Mouse (Mus musculus) C2C12 (cell line): ENCODE measurements around the gene Rbm4b. TPM values are rescaled to one million over a fixed set of nuclear protein-coding genes. Genes with fewer than 3 reads are reported as not detected.
"Not testable (repeated sequence)": the region's sequence is repeated elsewhere in the genome, so short reads cannot be mapped to it uniquely, and the experiment has no call there.

ENCODE experiments used
- H3K27me3 ChIP-seq: one replicate; pipeline ENCODE4 v1.6.1; 2011; ENCODE audit not compliant: control insufficient read depth, insufficient read depth, insufficient read length
- H3K36me3 ChIP-seq: one replicate; pipeline ENCODE4 v1.6.1; 2011; ENCODE audit not compliant: control insufficient read depth, insufficient read depth
- H3K4me3 ChIP-seq: one replicate; pipeline ENCODE4 v1.5.1; 2011; ENCODE audit warnings: mild to moderate bottlenecking, control low read depth; ENCODE audit not compliant: poor library complexity, insufficient read depth, severe bottlenecking
- H3K79me2 ChIP-seq: one replicate; pipeline ENCODE4 v1.6.1; 2011; ENCODE audit not compliant: control insufficient read depth, insufficient read depth
- H3K79me3 ChIP-seq: one replicate; pipeline ENCODE4 v1.6.1; 2011; ENCODE audit warnings: low read depth, control low read depth
- H3ac ChIP-seq: one replicate; pipeline ENCODE3; 2011; ENCODE audit warnings: low read depth; ENCODE audit not compliant: control insufficient read depth, insufficient read length
- CEBPB ChIP-seq: IDR thresholded peaks from one replicate; pipeline ENCODE4 v1.6.1; 2011; ENCODE audit warnings: low read depth, mild to moderate bottlenecking, control low read depth, moderate library complexity
- CTCF ChIP-seq: IDR thresholded peaks from one replicate; pipeline ENCODE4 v1.5.1; 2011; ENCODE audit not compliant: control insufficient read depth, insufficient read depth, insufficient read length
- FOSL1 ChIP-seq: IDR thresholded peaks from one replicate; pipeline ENCODE4 v1.8.0; 2011; ENCODE audit warnings: mild to moderate bottlenecking, low read length; ENCODE audit not compliant: poor library complexity, insufficient read depth, severe bottlenecking
- MAX ChIP-seq: IDR thresholded peaks from one replicate; pipeline ENCODE4 v1.6.1; 2011; ENCODE audit warnings: mild to moderate bottlenecking, control low read depth
- MYOD1 ChIP-seq: IDR thresholded peaks from one replicate; pipeline ENCODE4 v1.6.1; 2011; ENCODE audit warnings: low read depth; ENCODE audit not compliant: control insufficient read depth, insufficient read length
- MYOG ChIP-seq: IDR thresholded peaks from one replicate; pipeline ENCODE4 v1.6.1; 2011; ENCODE audit not compliant: control insufficient read depth, insufficient read length; ENCODE audit errors: extremely low read depth
- USF1 ChIP-seq: IDR thresholded peaks from one replicate; pipeline ENCODE4 v1.6.1; 2011; ENCODE audit warnings: low read depth, mild to moderate bottlenecking, control low read depth, moderate library complexity
- polyA plus RNA-seq: library from polyadenylated mRNA; unstranded; fragments of >200 nt; fragmentation: generic; extraction: Trizol; gene quantifications from one replicate; pipeline ENCODE4 v1.2.1, GENCODE M21; 2012; ENCODE audit warnings: missing spikeins

The Rbm4b gene
- polyA plus RNA-seq, 1 experiment: 8.8 TPM

GRCm38 (mm10) chr19:4756921-4757320 is 624 bp downstream of the Rbm4b start:
- Histone ChIP-seq H3K79me2 (peaks cover 45% of the 10 kb centered on the region), H3K36me3 (peaks cover 29% of the 10 kb centered on the region), H3K27me3 (no peaks in the 10 kb centered on the region), H3K4me3 (peak overlapping the region; percentile 52), H3K79me3 (peaks cover 18% of the 10 kb centered on the region), H3ac (peak overlapping the region; percentile 95)
- no peak for TF ChIP-seq CTCF
- TF ChIP-seq USF1: no peak
- no peak for TF ChIP-seq CEBPB
- TF ChIP-seq MAX: no peak
- TF ChIP-seq MYOD1: no peak
- TF ChIP-seq FOSL1: no peak
- TF ChIP-seq MYOG: no peak

DNA sequence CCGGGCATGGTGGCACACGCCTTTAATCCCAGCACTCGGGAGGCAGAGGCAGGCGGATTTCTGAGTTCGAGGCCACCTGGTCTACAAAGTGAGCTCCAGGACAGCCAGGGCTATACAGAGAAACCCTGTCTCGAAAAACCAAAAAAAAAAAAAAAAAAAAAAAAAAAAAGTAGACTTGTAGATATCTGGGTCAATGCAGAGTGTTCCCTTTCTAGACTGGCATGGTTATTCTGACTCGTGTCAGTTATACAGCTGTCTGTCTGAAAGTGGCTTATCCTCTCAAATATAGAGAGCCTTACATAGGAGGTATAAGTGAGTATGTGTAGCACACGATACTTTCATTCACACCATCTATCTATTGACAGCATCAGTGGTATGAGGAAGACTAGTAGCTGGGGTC is 4.2 kb downstream of the Rbm4b start:
- Histone ChIP-seq H3K36me3 (peaks cover 65% of the 10 kb centered on the region), H3K79me2 (peaks cover 78% of the 10 kb centered on the region), H3K79me3 (peaks cover 36% of the 10 kb centered on the region)
- not testable (repeated sequence) for H3K27me3 ChIP-seq, H3K4me3 ChIP-seq, H3ac ChIP-seq

DNA sequence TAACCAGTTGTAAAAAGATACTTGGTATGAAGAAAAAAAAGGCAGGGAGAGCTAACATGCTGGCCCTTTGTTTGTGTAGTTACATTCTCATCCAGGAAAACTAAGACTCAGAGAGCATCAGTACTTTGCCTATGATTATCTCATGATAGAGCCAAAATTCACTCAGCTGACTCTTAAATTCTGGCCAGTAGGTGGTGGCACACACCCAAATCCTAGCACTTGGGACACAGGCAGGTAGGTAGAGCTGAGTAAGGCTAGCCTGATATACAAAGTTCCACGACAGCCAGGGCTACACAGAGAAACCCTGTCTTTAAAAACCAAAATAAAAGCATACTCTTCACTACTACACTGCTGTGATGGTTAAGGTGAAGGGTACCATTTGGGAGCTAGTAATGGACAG is 6.6 kb downstream of the Rbm4b start:
- Histone ChIP-seq H3ac (no peak overlapping the region), H3K79me2 (peaks cover 90% of the 10 kb centered on the region), H3K4me3 (no peak overlapping the region), H3K36me3 (peaks cover 81% of the 10 kb centered on the region), H3K27me3 (no peaks in the 10 kb centered on the region), H3K79me3 (peaks cover 41% of the 10 kb centered on the region)
- TF ChIP-seq MYOD1: no peak

DNA sequence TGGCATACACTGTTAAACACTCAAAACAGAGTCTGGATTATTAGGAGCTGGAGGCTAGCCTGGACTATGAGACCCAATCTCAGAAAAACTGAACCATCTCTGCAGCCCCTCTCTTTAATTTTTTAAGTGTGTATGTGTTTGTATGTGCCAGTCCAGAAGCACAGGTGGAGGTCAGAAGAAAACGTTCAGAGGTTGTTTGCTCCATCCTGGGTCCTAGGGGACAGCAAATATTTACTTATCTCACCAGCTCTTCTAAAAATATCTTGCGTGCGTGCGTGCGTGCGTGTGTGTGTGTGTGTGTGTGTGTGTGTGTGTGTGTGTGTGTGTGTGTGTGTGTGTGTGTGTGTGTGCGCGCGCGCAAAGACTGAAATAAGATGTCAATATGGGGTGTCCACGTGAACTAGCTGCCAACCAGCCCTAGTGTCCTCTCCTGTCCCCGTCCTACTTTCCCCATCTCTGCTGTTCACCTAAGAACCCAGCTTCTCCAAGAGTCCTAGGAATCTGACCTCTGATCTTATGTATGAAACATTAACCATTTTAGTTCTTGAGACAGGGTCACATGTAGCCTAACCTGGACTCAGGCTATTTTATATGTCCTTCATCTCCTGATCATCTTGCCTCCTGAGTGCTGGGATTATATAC is 11.3 kb downstream of the Rbm4b start:
- TF ChIP-seq MYOG: no peak
- no peak for TF ChIP-seq USF1
- TF ChIP-seq MAX: no peak
- TF ChIP-seq MYOD1: no peak
- TF ChIP-seq CTCF: no peak
- no peak for TF ChIP-seq FOSL1
- no peak for TF ChIP-seq CEBPB
- peaks cover 38% of the 10 kb centered on the region for H3K79me3 ChIP-seq
- no peak overlapping the region for H3K4me3 ChIP-seq
- no peak overlapping the region for H3ac ChIP-seq
- H3K36me3 ChIP-seq: peaks cover 90% of the 10 kb centered on the region
- peaks cover 95% of the 10 kb centered on the region for H3K79me2 ChIP-seq
- no peaks in the 10 kb centered on the region for H3K27me3 ChIP-seq

DNA sequence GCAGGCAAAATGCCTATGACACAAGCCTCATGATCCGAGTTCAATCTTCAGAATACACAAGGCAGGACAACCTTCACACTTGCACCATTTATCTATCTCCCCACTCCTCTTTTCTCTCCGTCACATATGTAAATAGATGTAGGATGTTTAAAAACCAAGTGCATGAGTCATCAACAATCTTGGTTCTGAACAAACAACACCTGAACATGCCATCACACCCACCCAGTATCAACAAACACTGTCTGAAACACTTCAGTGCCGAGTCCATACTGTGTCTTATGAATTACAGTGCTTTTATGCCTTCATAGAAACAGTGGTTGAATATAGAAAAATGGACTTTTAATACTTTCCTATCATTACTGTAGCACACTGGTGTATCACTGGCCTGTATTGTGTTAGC is 16.5 kb downstream of the Rbm4b start:
- TF ChIP-seq CTCF (no peak), USF1 (no peak), CEBPB (no peak), MYOD1 (no peak), FOSL1 (no peak), MAX (no peak), MYOG (no peak)
- H3ac ChIP-seq: no peak overlapping the region
- peaks cover 39% of the 10 kb centered on the region for H3K79me3 ChIP-seq
- H3K36me3 ChIP-seq: peaks cover 93% of the 10 kb centered on the region
- no peaks in the 10 kb centered on the region for H3K27me3 ChIP-seq
- peaks cover 97% of the 10 kb centered on the region for H3K79me2 ChIP-seq
- H3K4me3 ChIP-seq: no peak overlapping the region

DNA sequence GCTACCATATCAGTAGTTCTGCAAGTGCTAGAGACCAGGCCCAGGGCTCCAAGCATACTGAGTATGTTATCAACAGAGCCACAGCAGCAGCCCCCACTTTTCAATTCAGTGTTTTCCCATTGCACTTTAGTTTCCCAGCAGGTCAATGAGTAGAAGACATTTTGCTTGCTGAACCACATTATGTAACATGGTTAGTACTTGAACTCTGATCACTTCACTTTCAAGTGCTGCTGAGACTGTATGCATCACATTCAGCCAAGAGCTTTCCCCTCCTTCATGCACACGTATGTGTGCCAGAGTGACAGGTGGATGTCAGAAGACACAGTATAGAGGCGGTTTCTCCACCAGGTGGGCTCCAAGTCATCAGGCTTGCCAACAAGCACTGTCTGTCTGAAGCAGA is 26.6 kb downstream of the Rbm4b start:
- Histone ChIP-seq H3K79me2 (peaks cover 100% of the 10 kb centered on the region), H3K79me3 (peaks cover 83% of the 10 kb centered on the region), H3K36me3 (peaks cover 89% of the 10 kb centered on the region), H3ac (no peak overlapping the region), H3K4me3 (no peak overlapping the region), H3K27me3 (no peaks in the 10 kb centered on the region)
- no peak for TF ChIP-seq CEBPB
- TF ChIP-seq MAX: no peak
- no peak for TF ChIP-seq CTCF
- TF ChIP-seq USF1: no peak
- TF ChIP-seq MYOD1: no peak
- no peak for TF ChIP-seq MYOG
- TF ChIP-seq FOSL1: no peak
